Mouse (Mus musculus) lung, embryonic 15.5 days (tissue): Measurements from ENCODE around the gene Dnmt1. TPM values are rescaled to one million over a fixed set of nuclear protein-coding genes. Genes with fewer than 3 reads are reported as not detected.

Source experiments
- ATAC-seq: fragments of 200-750 bp; cut with Nextera tagmentation; 2 replicates; pipeline ENCODE4 v1.8.0; 2017; ENCODE audit warnings: moderate number of reproducible peaks, borderline replicate concordance; ENCODE audit not compliant: low FRiP score, low TSS enrichment; ENCODE audit errors: extremely low read depth
- H3K27ac ChIP-seq: fragments of 300-500 bp; sonication (generic); 2 replicates; pipeline ENCODE4 v1.5.1; 2015; ENCODE audit warnings: moderate library complexity, mild to moderate bottlenecking, inconsistent platforms
- H3K27me3 ChIP-seq: fragments of 300-500 bp; sonication (generic); 2 replicates; pipeline ENCODE4 v1.6.1; 2015; ENCODE audit warnings: inconsistent platforms
- H3K36me3 ChIP-seq: fragments of 300-500 bp; sonication (generic); 2 replicates; pipeline ENCODE4 v1.6.1; 2015; ENCODE audit warnings: inconsistent platforms
- H3K4me1 ChIP-seq: fragments of 300-500 bp; sonication (generic); 2 replicates; pipeline ENCODE4 v1.6.1; 2015; ENCODE audit warnings: inconsistent platforms
- H3K4me2 ChIP-seq: fragments of 300-500 bp; sonication (generic); 2 replicates; pipeline ENCODE4 v1.6.1; 2015; ENCODE audit warnings: inconsistent platforms, mild to moderate bottlenecking, moderate library complexity
- H3K4me3 ChIP-seq: fragments of 300-500 bp; sonication (generic); 2 replicates; pipeline ENCODE4 v1.5.1; 2015; ENCODE audit warnings: mild to moderate bottlenecking, inconsistent platforms
- H3K9ac ChIP-seq: fragments of 300-500 bp; sonication (generic); 2 replicates; pipeline ENCODE4 v1.6.1; 2015; ENCODE audit warnings: inconsistent platforms
- H3K9me3 ChIP-seq: fragments of 300-500 bp; sonication (generic); 2 replicates; pipeline ENCODE4 v1.6.1; 2016; ENCODE audit warnings: inconsistent platforms
- WGBS: fragments of 180-500 bp; shearing (Covaris S2); methylation state at CpG from one replicate; pipeline ENCODE4 v1.1.7; 2015; 5-methylcytosine and 5-hydroxymethylcytosine counted together
- polyA plus RNA-seq: library from polyadenylated mRNA; unstranded; fragments of >200 nt; fragmentation: Nextera tagmentation; extraction: Ambion mirVana; gene quantifications from 2 replicates; pipeline ENCODE4 v1.2.1, GENCODE M21; 2015

The Dnmt1 gene
- polyA plus RNA-seq, 1 experiment from 2014 or later = 104 TPM

DNA sequence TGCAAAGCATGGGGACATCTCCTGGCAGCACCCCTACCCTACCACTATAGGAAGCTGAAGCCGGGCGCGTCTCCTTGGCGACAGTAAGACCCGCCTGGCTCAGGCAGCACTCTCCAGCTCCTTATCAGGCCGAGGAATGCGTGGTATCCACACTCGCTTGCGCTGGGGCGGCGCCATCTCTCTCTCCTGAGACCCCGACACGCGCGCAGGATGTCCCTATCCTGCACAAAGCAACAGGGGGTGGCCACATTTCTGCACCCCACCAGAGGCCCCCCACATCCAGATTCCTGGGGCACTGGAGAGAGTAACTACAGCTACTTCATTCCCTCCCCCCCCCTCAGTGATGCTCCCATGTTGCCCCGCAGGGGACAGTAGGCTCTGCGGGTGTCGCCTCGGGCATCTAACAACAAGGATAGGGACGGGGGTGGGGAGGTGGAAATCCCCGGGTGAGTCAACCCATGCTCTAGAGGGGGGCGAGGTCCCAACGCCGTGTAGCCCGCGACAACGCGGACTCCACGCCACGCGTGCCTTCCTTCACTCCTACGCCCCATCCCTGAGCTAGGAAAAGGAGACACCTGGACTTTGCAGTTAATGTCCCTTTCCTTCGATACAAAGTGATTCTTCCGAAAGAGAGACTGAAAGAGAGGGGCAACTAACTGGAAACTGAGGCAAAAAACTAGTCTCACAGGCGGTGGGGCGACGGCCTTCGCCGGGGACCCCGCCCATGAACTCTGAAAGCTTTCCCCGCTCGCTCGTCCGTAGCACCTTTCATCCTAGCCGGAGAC, 15.9 kb upstream of the Dnmt1 start:
- no peaks in the 10 kb centered on the region for H3K27me3 ChIP-seq
- H3K9ac ChIP-seq = peak overlapping the region; percentile 97
- no peaks in the 10 kb centered on the region for H3K9me3 ChIP-seq
- H3K36me3 ChIP-seq = 0 out of 2 replicates have a peak, but pooled peaks cover 4% of the 10 kb centered on the region
- peak overlapping the region; percentile 90 for H3K4me3 ChIP-seq
- peak; percentile 39 for ATAC-seq
- H3K27ac ChIP-seq = peak overlapping the region; percentile 98
- H3K4me2 ChIP-seq = peak overlapping the region; percentile 79
- peaks cover 65% of the 10 kb centered on the region for H3K4me1 ChIP-seq
- under 1% methylated on average over 45 of the region's 45 CpGs for WGBS

DNA sequence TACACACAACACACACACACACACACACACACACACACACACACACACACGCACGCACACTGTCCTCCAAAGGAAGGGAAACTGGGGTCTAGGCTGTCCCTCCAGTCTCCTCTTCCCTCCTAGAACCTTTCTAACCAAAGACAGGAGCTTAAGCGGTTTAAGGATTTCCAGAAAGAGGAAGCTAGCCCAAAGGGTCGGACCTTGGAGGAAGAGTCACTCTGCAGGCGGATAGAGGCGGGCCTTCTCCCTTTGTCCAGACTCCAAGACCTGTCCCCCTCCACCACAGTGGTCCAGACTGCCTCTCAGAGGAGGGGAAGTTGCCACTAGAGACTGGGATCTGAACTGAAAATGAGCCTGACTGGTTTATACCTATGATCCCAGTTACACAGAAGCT, 14.0 kb upstream of the Dnmt1 start:
- H3K4me3 ChIP-seq = peak overlapping the region; percentile 90
- peaks cover 58% of the 10 kb centered on the region for H3K4me1 ChIP-seq
- no peak for ATAC-seq
- H3K27me3 ChIP-seq = no peaks in the 10 kb centered on the region
- H3K9me3 ChIP-seq = no peaks in the 10 kb centered on the region
- H3K4me2 ChIP-seq = peak overlapping the region; percentile 79
- WGBS = 29% methylated on average over 6 of the region's 6 CpGs
- peak overlapping the region; percentile 47; the same call in 1 of the 2 replicates for H3K9ac ChIP-seq
- peak overlapping the region; percentile 94 for H3K27ac ChIP-seq
- H3K36me3 ChIP-seq = peaks cover 18% of the 10 kb centered on the region

DNA sequence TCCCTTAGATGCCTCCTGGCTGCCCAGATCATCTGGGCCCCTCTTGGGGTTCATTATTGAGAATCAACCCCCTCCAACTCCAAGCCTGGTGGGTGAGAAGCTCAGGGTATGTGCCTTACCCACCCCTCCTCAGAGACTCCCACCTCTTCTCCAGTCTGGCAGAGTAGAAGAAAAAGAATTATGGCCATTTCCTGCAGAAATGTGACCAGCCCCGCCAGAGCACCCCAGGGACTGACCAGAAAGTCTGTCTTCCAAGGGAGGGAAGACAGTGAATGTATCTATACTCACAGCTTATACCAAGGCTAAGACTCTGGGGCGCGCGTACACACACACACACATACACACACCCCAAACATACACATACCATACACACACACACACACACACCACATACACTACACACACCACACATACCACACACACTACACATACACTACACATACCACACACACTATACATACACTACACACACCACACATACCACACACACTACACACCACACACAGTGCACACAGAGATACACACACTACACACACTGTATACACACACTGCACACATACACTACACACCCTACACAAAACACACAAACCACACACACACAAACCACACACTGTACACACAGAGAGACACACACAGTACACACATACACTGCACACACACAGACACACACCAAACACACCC, 13.5 kb upstream of the Dnmt1 start:
- H3K36me3 ChIP-seq = peaks cover 24% of the 10 kb centered on the region
- WGBS = 74% methylated on average over 4 of the region's 4 CpGs
- H3K27ac ChIP-seq = peak overlapping the region; percentile 94
- no peaks in the 10 kb centered on the region for H3K27me3 ChIP-seq
- H3K4me1 ChIP-seq = peaks cover 53% of the 10 kb centered on the region
- H3K9ac ChIP-seq = peak overlapping the region; percentile 47
- H3K9me3 ChIP-seq = no peaks in the 10 kb centered on the region
- peak overlapping the region; percentile 79 for H3K4me2 ChIP-seq
- peak overlapping the region; percentile 90 for H3K4me3 ChIP-seq
- no peak for ATAC-seq

DNA sequence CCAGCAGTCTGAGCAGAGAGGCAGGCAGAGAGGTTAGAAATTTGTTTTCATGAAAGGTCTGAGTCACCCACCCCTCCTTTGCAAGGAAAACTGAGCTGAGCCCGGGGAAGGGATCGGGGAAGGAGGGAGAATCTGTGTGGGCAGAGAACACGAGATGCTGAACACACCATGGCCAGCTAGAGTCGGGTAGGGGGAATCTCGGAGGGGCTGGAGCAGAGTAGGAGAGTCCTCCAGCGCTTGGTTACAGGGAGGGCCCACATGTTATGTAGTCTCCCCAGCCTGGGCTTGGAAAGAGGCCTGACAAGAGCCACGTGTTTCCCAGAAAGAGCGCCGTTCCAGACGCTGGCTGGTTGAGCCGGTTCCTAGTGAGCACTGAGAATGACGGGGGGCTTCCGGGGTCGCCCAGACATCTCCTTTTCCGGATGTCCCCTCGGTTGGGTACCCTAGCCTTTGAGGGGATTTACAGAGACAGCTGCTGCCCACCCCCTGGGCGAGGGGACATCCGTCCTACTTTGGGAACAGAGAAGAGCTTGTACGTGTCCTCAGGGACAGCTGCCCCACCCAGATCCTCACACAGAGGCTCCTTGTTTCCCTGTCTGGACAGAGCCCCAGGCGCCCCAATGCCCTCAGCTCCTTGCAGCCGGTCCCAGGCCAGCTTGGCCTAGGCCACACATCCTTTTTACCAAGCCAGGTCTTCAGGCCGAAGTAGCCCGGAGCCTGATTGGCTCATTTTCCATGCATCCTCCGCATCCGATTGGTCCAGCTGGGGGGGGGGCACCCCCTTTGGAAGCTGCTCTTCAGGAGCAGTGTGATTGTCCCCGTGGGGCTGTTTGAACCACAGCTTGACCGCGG, 12.7 kb upstream of the Dnmt1 start:
- Histone ChIP-seq H3K9ac (peak overlapping the region; percentile 47), H3K36me3 (peaks cover 31% of the 10 kb centered on the region), H3K4me2 (peak overlapping the region; percentile 79), H3K4me3 (peak overlapping the region; percentile 90), H3K27ac (peak overlapping the region; percentile 94), H3K27me3 (no peaks in the 10 kb centered on the region), H3K9me3 (no peaks in the 10 kb centered on the region), H3K4me1 (peaks cover 49% of the 10 kb centered on the region)
- WGBS = 21% methylated on average over 28 of the region's 28 CpGs
- peak; percentile 19 for ATAC-seq

DNA sequence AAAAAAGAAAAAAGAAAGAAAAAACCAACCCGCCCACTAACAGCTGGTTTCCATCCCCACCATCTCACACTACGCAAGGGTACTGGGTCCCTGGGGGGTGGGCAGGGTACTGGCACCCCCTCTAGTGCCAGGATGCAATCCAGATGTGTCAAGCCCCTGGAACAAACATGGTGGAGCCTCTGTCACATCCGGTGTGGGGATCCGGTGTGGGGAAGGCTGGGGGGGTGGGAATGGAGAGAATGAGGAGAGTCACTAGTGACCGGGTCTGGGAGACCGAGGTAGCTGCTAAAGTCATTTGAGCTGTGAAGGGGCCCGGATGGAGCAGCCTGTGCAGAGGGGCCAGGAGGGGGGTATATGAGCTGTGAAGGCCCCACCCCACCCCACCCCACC, 12.1 kb upstream of the Dnmt1 start:
- Histone ChIP-seq H3K27me3 (no peaks in the 10 kb centered on the region), H3K4me3 (peak overlapping the region; percentile 90)

DNA sequence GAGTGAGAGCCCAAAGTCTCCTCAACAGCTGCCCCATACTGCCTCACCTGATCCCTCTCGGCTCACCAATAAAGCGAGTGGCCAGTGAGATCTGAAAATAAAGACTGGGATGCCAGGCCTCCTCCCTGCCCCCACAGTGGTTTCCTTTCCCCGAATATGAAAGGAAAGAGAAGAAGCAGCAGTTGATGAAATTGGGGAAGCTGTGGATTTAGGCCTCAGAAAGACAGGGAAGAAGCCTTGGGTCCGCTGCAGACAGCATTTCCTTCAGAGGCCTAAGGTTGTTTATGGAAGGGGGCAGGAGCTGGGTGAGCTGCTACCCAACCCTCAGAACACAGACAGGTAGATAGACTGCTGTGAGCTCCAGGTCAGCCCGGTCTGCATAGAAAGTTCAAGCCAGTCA, 7.1 kb upstream of the Dnmt1 start:
- no peak for ATAC-seq
- Histone ChIP-seq H3K27me3 (no peaks in the 10 kb centered on the region), H3K36me3 (peaks cover 58% of the 10 kb centered on the region), H3K9ac (no peak overlapping the region), H3K9me3 (no peaks in the 10 kb centered on the region), H3K27ac (no peak overlapping the region), H3K4me2 (no peak overlapping the region), H3K4me1 (peaks cover 10% of the 10 kb centered on the region), H3K4me3 (no peak overlapping the region)
- 74% methylated on average over 5 of the region's 5 CpGs for WGBS

More for the DNA sequence above, 12.1 kb upstream of the Dnmt1 start:
- peak; percentile 62 for ATAC-seq
- peak overlapping the region; percentile 94 for H3K27ac ChIP-seq
- peaks cover 38% of the 10 kb centered on the region for H3K36me3 ChIP-seq
- no peaks in the 10 kb centered on the region for H3K9me3 ChIP-seq
- 33% methylated on average over 7 of the region's 7 CpGs for WGBS
- peak overlapping the region; percentile 47; the same call in 1 of the 2 replicates for H3K9ac ChIP-seq
- H3K4me2 ChIP-seq = peak overlapping the region; percentile 79
- H3K4me1 ChIP-seq = peaks cover 45% of the 10 kb centered on the region

DNA sequence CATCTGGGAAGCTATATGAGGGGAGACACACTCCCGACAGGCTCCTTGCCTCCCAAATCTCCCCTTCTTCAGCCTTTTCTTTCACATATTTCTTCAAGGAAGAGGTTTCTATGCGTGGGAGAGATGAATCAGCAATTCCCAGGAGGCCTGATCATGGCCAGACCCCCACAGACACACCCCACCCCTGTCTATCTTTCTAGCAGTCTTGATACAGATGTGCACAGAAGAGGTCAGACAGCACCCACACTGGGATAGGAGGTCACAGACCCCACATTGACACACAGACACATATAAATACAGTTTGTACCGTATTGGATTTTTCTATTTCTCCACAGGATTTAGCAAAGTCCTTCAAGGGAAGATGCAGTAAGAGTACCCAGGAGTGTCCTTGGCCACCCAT, 6.3 kb upstream of the Dnmt1 start:
- Histone ChIP-seq H3K9me3 (no peaks in the 10 kb centered on the region), H3K36me3 (peaks cover 58% of the 10 kb centered on the region), H3K27ac (no peak overlapping the region), H3K9ac (no peak overlapping the region), H3K27me3 (no peaks in the 10 kb centered on the region), H3K4me1 (peaks cover 3% of the 10 kb centered on the region; the same call in 1 of the 2 replicates), H3K4me3 (no peak overlapping the region), H3K4me2 (no peak overlapping the region)
- WGBS = 75% methylated on average over 3 of the region's 3 CpGs
- ATAC-seq = no peak

DNA sequence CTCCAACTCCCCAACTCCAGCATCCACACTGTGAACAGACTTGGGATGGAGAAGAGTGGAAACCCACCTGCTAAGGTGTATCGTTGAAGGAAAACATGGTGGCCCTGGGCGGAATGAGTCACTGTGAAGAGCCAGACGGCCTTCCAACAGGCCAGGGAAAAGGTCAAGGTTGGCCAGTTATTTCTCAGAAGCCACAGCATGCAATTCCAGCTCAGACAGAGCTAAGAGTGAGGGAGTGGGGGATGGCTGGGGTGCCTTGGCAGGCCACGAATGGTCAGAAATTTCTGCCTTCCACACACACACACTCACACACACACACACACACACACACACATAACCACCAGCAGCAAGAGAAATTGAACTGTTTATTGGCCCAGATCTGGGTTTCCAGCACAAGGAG, 5.9 kb upstream of the Dnmt1 start:
- 73% methylated on average over 4 of the region's 4 CpGs for WGBS
- Histone ChIP-seq H3K4me1 (no peaks in the 10 kb centered on the region), H3K27me3 (no peaks in the 10 kb centered on the region), H3K36me3 (peaks cover 54% of the 10 kb centered on the region), H3K4me3 (no peak overlapping the region), H3K9me3 (no peaks in the 10 kb centered on the region), H3K27ac (no peak overlapping the region), H3K9ac (no peak overlapping the region), H3K4me2 (no peak overlapping the region)
- ATAC-seq = no peak

DNA sequence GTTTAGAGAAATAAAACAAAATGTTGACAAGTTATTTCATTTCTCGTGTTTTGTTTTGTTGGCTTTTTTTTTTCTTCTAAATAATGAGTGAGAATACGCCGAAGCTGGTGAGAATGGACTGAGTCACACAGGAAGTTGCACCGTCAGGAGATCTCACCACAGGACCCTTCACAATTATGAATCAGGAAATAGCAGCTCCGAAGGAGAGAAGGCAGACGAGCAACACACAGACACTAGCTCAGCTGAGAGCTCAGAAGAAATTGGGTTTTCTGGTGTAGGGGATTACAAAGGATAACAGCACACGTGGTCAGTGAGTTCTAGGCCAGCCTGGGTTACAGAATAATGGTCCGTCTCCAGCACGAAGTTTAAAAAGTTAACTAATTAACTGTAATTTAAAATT, 1.9 kb upstream of the Dnmt1 start:
- Histone ChIP-seq H3K27me3 (no peaks in the 10 kb centered on the region), H3K4me3 (no peak overlapping the region), H3K4me1 (no peaks in the 10 kb centered on the region), H3K36me3 (peaks cover 19% of the 10 kb centered on the region), H3K27ac (no peak overlapping the region), H3K9ac (no peak overlapping the region), H3K4me2 (no peak overlapping the region), H3K9me3 (no peaks in the 10 kb centered on the region)
- WGBS = 65% methylated on average over 9 of the region's 9 CpGs
- ATAC-seq = no peak

DNA sequence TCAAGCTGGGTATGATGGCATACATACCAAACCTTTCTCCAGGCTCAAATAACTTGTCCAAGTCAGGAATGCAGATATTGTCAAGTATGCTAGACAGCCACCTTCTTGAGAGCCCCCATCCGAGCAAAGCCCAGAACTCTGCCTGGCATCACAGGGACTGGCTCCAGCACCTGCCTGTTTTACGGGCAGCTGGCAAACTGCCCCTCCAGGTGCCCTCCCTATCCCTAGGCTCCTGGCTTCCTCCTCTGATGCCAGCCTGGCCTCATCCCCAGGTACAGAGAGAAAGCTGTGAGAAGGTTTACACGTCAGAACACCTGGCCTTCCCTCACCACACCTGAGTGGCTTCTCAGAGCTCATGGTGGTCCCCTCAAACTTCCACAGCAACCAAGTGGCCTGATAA, 2.7 kb downstream of the Dnmt1 start:
- peaks cover 6% of the 10 kb centered on the region; the same call in 1 of the 2 replicates for H3K4me1 ChIP-seq
- H3K36me3 ChIP-seq = no peaks in the 10 kb centered on the region
- no peaks in the 10 kb centered on the region for H3K9me3 ChIP-seq
- H3K27me3 ChIP-seq = no peaks in the 10 kb centered on the region
- H3K27ac ChIP-seq = no peak overlapping the region
- no peak for ATAC-seq
- no peak overlapping the region for H3K4me2 ChIP-seq
- 55% methylated on average over 3 of the region's 3 CpGs for WGBS
- no peak overlapping the region for H3K9ac ChIP-seq
- H3K4me3 ChIP-seq = no peak overlapping the region

DNA sequence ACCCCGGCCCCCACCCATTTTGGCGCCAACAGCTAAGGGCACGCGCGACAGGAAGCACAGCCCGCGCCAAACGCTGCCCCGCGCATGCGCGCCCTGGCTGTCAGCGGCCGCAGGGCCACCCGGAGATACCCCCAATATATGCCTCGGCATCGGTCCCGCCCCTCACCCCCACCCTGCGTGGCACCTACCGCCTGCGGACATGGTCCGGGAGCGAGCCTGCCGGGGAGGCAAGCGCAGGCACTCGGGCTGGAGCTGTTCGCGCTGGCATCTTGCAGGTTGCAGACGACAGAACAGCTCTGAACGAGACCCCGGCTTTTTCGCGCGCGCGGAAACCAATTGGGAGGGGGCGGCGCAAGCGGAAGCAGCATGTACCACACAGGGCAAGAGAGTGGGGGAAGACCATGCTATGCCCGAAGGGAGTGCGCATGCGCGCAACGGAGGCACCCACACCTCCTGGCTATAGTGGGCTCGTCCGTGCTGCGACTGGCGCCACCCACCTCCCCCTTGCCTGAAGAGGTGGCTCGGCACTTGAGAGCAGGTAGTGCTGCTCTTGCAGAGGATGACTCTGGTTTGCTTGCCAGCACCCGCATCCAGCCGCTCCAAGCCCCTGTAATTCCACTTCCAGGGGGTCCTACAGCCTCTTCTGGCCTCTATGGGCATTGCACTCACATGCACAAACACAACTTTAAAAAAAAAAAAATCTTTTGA, 7.0 kb downstream of the Dnmt1 start:
- H3K4me1 ChIP-seq = peaks cover 25% of the 10 kb centered on the region
- H3K9ac ChIP-seq = peak overlapping the region; percentile 87
- H3K4me2 ChIP-seq = peak overlapping the region; percentile 87
- no peaks in the 10 kb centered on the region for H3K9me3 ChIP-seq
- H3K27me3 ChIP-seq = no peaks in the 10 kb centered on the region
- H3K36me3 ChIP-seq = no peaks in the 10 kb centered on the region
- peak overlapping the region; percentile 94 for H3K27ac ChIP-seq
- WGBS = under 1% methylated on average over 50 of the region's 51 CpGs
- peak overlapping the region; percentile 76 for H3K4me3 ChIP-seq
- ATAC-seq = peak; percentile 94
